Mouse (Mus musculus) gastrocnemius, postnatal 10 days (tissue): ENCODE data around the gene Arid3b. TPM values are rescaled to one million over a fixed set of nuclear protein-coding genes. Genes with fewer than 3 reads are reported as not detected.
"Not testable (repeated sequence)": the region's sequence is repeated elsewhere in the genome, so short reads cannot be mapped to it uniquely, and the experiment has no call there.

ENCODE experiments used
- DNase-seq: peaks from one replicate; pipeline ENCODE4 v3.0.0; 2021; ENCODE audit warnings: mixed read lengths
- long read RNA-seq, 2 experiments: library from polyadenylated mRNA; stranded (forward); transcript quantifications; one replicate each; pipeline ENCODE4 v2.0.0; 2021
- total RNA-seq, 2 experiments: library from RNA; stranded (reverse); gene quantifications; 2 replicates each; pipeline ENCODE4 v1.2.3; 2021

Arid3b gene
- total RNA-seq = 1 to 10 TPM; 1.6 to 3.3 TPM
- long read RNA-seq, experiment 1, partial matches to known transcripts = 1 of 4 reads
- long read RNA-seq, experiment 1, other reads (novel, unspliced or antisense) = 2 of 4 reads
- long read RNA-seq, experiment 2, partial matches to known transcripts = 0 of 2 reads
- long read RNA-seq, experiment 2, other reads (novel, unspliced or antisense) = 2 of 2 reads

DNA sequence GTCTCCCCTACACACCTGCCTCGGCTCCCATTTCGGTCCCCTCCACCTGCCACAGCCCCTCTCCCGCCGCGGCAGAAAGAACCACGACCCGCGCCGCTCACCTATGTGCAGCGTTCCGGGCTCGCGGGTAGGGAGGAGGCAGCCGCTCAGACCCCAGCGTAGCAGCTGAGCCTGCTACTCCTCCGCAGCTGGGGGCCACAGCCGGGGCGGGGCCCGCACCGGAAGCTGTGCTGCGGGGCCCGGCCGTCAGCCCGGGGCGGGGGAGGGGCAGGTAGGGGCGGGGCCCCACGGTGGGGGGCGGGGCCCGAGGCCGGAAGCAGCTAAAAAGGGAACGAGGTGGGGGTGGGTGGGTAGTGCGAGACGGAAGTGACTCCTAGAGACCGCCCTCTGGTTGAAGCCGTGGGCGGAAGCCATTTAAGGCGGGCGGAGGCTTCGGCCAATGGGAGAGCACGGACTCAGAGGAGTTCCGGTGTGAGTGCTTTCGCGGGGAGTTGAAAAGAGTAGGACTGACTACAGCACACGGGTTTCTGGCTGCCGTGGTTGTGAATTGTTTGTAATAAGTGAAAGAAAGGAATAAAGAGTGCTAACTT lies at the start of gene Arid3b:
Arid3b (minus strand) TSS at position 213 of the 590 bp plus-strand sequence.
- peak; percentile 85 for DNase-seq

DNA sequence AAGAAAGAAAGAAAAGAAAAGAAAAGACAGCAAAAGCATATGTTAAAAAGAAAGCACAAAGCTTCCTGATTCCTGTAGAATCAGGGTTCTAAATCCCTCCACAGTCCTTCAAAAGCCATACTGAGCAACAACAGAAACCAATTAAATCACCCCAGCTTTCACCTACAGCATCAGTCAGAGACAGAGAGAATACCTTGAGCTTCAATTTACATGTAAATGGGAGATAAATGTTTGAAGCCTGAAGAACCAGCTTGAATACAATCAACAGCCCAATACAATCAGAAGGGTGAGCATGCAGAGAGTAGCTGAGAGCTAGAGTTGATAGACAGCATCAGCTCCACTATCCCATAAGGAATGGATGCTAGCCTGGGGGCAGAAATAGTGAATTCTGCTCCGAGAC lies 46.8 kb upstream of the Arid3b start:
- DNase-seq = no peak

- DNase-seq = not testable (repeated sequence)
These were observed 45.2 kb upstream of the Arid3b start for GRCm38 (mm10) chr9:57881781-57882180.

DNA sequence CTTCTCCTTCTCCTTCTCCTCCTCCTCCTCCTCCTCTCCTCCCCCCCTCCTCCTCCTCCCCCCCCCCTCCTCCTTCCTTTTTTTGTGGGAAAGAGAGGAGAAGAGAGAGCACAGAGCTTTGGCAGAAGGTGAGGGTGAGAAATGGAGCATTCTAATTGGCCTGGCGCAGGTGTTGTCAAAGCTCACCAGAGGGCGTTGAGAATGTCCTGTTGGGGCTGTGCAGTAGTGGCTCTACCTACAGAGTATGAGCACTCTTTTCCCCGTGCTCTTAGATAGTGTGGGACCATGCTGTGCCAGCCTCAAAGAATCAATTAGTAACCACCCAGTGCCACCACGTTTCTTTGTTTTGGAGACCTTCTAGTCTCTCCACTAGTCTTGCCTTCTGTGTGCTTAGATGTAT lies 43.7 kb upstream of the Arid3b start:
- DNase-seq = no peak

- no peak for DNase-seq
These were observed 42.6 kb upstream of the Arid3b start for GRCm38 (mm10) chr9:57879213-57879612.

GRCm38 (mm10) chr9:57874994-57875393 lies 38.4 kb upstream of the Arid3b start:
- no peak for DNase-seq

GRCm38 (mm10) chr9:57874134-57874533 lies 37.5 kb upstream of the Arid3b start:
- DNase-seq = no peak

DNA sequence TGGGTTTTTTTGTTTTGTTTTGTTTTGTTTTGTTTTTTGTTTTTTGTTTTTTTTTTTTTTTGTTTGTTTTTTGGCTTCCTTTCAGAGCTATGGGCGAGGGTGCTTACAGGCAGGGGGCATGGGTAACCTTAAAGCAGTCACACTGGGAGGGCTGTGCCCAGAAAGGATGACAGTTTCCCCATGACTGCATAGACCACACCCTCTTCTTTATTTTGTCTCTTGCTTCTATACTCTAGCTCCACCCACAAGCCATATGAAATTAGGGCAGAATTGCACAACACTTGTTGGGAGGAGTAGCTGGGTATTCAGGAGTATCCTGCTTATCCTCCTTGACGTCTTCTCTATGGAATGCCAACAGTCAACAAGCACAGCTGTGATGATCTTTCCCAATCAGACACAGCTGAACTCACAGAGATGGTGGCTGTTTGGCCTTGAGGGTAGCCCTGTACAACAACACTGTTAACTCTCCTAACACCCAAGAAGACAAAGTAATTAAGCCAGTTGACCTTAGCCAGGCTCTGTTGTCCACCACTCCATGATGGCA lies 33.8 kb upstream of the Arid3b start:
- no peak for DNase-seq

GRCm38 (mm10) chr9:57868767-57869166 lies 32.2 kb upstream of the Arid3b start:
- DNase-seq = no peak

DNA sequence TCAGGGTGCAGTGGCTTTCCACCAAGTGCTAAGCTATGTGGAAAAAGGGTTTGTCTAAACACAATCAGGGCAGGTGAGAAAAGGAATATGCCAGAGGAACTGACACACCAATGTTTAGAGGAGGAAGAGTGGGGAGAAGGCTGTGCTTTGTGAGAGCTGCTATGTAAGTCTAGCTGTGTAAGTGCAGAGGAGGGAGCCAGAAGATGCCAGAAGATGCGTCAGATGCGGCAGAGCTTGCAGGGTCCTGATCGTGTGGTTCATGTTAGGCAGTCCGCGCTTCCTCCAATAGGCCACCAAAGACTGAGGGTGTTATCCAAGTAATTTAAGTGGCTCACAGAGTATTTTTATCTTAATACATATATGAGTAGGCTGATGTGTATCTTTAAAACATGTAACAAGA lies 31.3 kb upstream of the Arid3b start:
- DNase-seq = no peak

- DNase-seq = no peak
These were observed 30.6 kb upstream of the Arid3b start for GRCm38 (mm10) chr9:57867236-57867635.

- DNase-seq = no peak
These were observed 29.9 kb upstream of the Arid3b start for GRCm38 (mm10) chr9:57866530-57866929.

DNA sequence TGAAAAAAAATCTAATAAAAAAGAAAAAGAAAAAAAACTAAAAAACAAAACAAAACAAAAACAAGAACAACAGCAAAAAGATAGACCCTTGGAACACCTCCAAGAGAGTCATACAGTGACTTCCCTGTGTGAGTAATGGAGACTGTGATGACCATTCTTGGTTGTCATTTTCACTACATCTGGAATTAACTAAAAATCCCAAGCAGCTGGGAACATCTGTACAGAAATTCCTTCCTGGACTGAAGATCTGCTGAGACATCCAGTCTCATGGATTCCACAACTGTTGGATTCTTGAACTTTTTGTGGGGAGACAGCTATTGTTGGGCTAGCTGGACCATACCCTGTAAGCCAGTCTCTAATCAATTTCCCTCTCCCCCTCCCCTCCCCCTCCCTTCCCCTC lies 27.7 kb upstream of the Arid3b start:
- no peak for DNase-seq

DNA sequence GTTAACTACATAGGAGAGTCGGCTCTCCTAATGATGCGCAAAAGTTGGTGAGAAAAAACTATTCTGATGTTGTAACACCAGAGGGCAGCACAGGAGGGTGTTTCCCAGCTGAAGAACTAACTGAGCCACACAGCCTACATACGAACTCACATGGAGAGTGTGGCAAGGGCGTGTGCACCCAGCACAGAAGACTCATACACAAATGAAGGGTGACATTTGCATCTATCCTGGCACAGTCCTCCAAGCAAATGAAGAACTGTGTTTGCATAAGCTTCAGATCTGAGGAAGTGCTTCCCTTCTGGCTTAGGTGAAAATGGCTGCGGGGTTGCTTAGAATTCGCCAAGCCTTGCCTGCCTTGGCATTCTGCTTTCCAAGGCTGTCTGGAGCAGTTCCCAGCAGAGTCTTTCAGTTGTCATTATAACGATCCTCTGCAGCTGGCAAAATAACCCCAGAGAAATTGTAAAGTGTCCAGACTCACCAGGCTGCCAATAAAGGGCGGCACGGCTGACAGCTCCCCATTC lies 25.4 kb upstream of the Arid3b start:
- DNase-seq = peak; percentile 28

GRCm38 (mm10) chr9:57856456-57856855 lies 19.9 kb upstream of the Arid3b start:
- no peak for DNase-seq

- no peak for DNase-seq
These were observed 17.7 kb upstream of the Arid3b start for GRCm38 (mm10) chr9:57854280-57854679.

DNA sequence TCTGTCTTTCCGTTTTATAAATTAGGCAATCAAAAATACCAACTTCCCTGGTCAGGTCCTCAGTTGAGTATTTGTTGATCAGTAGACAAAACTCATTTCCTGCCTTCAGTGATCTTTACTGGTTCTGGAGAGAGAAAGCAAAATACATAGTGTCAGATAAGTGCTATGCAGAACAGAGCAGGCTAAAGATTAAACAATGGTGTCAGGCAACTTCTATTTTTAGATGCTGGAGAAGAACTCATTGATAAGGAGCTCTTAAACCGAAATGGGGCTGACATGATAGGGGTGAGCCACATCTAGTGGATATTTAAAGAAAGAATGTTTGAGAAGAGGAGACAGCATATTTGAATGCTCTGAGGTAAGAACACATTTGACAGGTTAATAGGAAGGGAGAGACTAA lies 2.4 kb upstream of the Arid3b start:
- no peak for DNase-seq

DNA sequence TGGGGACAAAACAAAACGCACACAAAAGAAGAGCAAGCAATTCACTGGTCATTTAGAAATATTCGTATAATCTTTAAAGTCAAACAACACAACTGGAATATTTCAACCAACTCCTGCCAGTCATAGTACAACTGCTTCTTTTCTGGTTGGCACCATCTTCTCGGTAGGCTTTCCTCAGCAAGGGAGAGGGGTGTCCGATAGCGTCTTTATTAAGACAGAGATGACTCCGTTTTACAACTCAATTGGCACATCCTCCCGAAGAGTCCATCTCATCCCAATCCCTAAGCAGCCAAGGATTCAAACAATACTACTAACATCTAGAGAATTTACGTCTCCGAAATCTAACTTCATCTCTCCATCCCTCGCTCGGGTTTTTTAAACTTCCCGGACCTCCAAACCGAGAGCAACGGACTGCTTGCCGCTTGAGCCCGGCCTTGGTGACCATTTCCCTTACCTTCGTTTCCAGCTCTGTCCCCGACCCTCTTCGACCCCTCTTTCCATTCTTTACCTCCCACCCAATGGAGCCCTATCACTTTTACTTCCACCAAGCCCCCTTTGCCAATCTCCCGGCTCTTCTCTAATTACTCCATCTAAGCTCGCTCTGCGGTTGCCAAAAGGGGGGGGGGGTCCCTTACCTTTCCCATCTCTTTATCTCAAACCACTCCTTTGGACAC lies 615 bp downstream of the Arid3b start:
- no peak for DNase-seq

DNA sequence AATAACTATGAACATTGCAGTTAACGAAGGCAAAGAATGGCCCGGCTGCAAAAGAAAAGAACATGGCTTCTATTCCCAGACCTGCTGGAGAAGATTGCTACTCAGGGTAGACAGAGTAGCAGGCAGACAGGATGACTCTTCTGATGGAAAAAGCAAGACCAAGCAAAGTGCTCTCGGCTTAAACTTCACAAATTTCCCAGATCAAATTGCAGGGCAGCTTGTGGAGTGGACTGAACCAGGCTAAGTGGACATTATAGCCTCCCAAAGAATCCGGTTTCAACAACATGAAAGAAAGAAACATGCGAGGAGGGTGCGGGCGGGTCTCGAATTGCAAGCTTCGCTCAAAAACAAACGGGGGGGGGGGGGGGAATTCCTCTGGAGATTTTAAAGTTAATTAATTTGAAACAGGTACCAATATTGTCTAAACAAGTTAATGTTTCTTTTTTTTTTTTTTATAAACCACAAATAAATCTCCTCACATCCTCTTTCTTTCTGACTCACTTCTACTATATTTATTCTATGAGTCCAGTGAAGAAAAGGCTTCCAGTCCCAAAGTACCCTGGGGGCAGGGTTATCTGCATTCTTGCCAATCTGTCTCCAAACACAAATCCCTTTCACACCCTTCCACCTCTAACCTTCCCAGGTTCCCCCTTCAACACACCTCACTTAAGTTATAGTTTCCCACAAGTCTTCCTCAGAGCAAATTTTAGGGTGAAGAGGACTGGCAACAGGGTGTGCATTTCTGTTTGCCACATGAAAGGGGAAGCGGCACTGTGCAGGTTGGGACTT lies 1.8 kb downstream of the Arid3b start:
- DNase-seq = no peak

- no peak for DNase-seq
These were observed 2.7 kb downstream of the Arid3b start for GRCm38 (mm10) chr9:57833762-57834471.

DNA sequence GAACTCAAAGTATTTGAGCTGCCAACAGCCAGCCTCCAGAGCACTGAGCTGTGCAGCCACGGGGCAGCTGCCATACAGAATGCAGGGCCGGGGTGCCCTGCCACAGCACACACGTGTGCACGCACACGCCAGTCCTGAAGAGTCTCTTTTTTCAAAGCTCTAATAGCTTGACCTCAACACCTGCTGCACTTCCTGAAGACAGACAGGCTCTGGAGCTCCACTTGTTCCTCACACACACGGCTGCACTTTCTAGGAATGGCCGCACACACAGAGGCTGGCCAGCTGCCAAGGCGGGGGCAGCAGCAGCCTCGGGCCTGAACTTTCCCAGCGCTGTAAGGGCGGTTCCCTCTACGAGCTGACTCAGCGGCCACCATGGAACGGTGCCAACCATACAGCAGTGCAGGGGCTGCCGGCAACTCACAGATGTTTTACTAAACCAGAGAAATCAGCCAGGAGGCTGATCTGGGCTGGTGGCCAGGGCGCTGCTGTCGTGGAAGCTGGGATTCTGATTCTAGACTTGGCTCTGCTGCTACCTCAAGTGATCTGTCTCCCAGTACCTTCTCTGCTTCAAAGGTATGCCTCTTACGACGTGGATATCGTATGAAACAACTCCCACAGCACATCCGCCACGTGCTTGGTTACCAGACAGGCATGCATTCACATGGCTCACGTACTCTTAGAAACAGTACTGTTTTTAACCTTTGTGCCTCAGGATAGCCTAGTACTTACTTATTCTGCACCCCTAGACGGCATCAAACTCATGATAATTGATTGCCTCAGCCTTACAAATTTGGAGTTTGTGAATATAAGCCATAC lies 5.1 kb downstream of the Arid3b start:
- peak; percentile 98 for DNase-seq
